Mouse (Mus musculus) heart, postnatal 0 days (tissue): ENCODE results near the gene Gm47841.

Experiments used
- CTCF ChIP-seq: IDR thresholded peaks from 2 replicates; pipeline ENCODE4 v1.5.1; 2016; ENCODE audit warnings: antibody characterized with exemption, control low read depth, low read depth
- EP300 ChIP-seq: IDR thresholded peaks from 2 replicates; pipeline ENCODE4 v1.6.1; 2016; ENCODE audit warnings: antibody characterized with exemption, low read depth

DNA sequence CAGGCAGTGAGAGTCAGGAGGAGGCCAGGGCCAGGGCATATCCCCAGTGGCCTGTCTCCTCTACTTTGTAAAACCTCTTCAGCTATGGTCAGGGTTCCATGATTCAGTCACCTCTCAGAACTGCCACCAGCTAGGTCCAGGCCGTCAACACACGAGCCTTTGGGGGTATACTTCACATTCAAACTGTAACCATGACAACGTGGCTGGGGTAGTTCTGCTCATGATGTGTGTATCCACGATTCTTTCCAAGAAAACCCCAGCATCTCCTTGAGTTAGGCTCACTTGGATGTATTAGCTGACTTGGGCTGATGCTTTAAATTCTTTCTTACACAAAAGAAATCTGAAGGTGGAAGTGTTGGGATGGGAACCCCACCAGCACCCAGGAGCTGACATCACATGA, 41.1 kb upstream of the Gm47841 start:
- TF ChIP-seq CTCF (no peak), EP300 (no peak)
